Comparison of ENCODE assay signal across 18 mouse cellular contexts in genomic region chr17:62788783-62789182, GRCm38 (mm10).
DNase-seq lines count a peak whose midpoint lies in the region; ATAC-seq lines count a peak whose summit lies in the region.
"Had no signal": no experiment of that assay in that cellular context is flagged by ENCODE, and none has a peak within 500 bp of the region (broad histone marks: within the 10 kb centered on the region; RNA-seq: fewer than 3 reads in every experiment).

No protein-coding gene starts in this region.

- peaks cover 51% of the 10 kb centered on the region for H3K4me1 ChIP-seq in heart, embryonic 13.5 days
- peaks cover 20% of the 10 kb centered on the region for H3K4me1 ChIP-seq in heart, embryonic 11.5 days (ENCODE audit: control insufficient read depth, insufficient read depth, low read length)
- peaks cover 35% of the 10 kb centered on the region for H3K4me1 ChIP-seq in kidney, embryonic 16.5 days (ENCODE audit: insufficient read depth, low read length)
- peaks cover 45% of the 10 kb centered on the region for H3K4me1 ChIP-seq in embryonic facial prominence, embryonic 15.5 days
- peaks cover 59% of the 10 kb centered on the region for H3K4me1 ChIP-seq in midbrain, embryonic 15.5 days

- no peaks in the 10 kb centered on the region for H3K27me3 ChIP-seq in heart, embryonic 13.5 days (replicated peaks)
- no peaks in the 10 kb centered on the region for H3K27me3 ChIP-seq in heart, embryonic 11.5 days (ENCODE audit: control insufficient read depth, insufficient read depth, low read length)
- H3K27me3 ChIP-seq in kidney, embryonic 16.5 days (ENCODE audit: insufficient read depth, low read length) = no peaks in the 10 kb centered on the region
- no peaks in the 10 kb centered on the region for H3K27me3 ChIP-seq in embryonic facial prominence, embryonic 15.5 days
- H3K27me3 ChIP-seq in midbrain, embryonic 15.5 days (replicated peaks) = 0 out of 2 replicates have a peak, but pooled peaks cover 2% of the 10 kb centered on the region
- H3K27me3 ChIP-seq: embryonic facial prominence, embryonic 12.5 days had no signal

- H3K4me2 ChIP-seq in heart, embryonic 13.5 days = peak overlapping the region; percentile 37; the same call in 1 of the 2 replicates
- no peak overlapping the region for H3K4me2 ChIP-seq in heart, embryonic 11.5 days
- peak overlapping the region; percentile 30; the same call in 1 of the 2 replicates for H3K4me2 ChIP-seq in kidney, embryonic 16.5 days (replicated peaks; ENCODE audit: low read depth, low read length)
- peak overlapping the region; percentile 8; the same call in 1 of the 2 replicates for H3K4me2 ChIP-seq in embryonic facial prominence, embryonic 15.5 days (replicated peaks)
- 0 out of 2 replicates have a peak overlapping the region, but pooled peaks have one; percentile 3 for H3K4me2 ChIP-seq in midbrain, embryonic 15.5 days
- H3K4me2 ChIP-seq: embryonic facial prominence, embryonic 12.5 days; hindbrain, embryonic 14.5 days had no signal

- H3K36me3 ChIP-seq in heart, embryonic 13.5 days = no peaks in the 10 kb centered on the region
- H3K36me3 ChIP-seq in heart, embryonic 11.5 days (ENCODE audit: control insufficient read depth, insufficient read depth, low read length) = no peaks in the 10 kb centered on the region
- H3K36me3 ChIP-seq in kidney, embryonic 16.5 days (ENCODE audit: insufficient read depth, low read length) = no peaks in the 10 kb centered on the region
- no peaks in the 10 kb centered on the region for H3K36me3 ChIP-seq in embryonic facial prominence, embryonic 15.5 days
- H3K36me3 ChIP-seq in midbrain, embryonic 15.5 days (replicated peaks) = no peaks in the 10 kb centered on the region
- H3K36me3 ChIP-seq: embryonic facial prominence, embryonic 12.5 days had no signal

- H3K9me3 ChIP-seq in heart, embryonic 13.5 days = no peaks in the 10 kb centered on the region
- no peaks in the 10 kb centered on the region for H3K9me3 ChIP-seq in heart, embryonic 11.5 days (replicated peaks; ENCODE audit: control insufficient read depth, low read length)
- no peaks in the 10 kb centered on the region for H3K9me3 ChIP-seq in kidney, embryonic 16.5 days (ENCODE audit: low read length)
- H3K9me3 ChIP-seq in embryonic facial prominence, embryonic 15.5 days (replicated peaks) = no peaks in the 10 kb centered on the region
- no peaks in the 10 kb centered on the region for H3K9me3 ChIP-seq in midbrain, embryonic 15.5 days
- H3K9me3 ChIP-seq: embryonic facial prominence, embryonic 12.5 days had no signal

- no peak overlapping the region for H3K9ac ChIP-seq in heart, embryonic 13.5 days
- H3K9ac ChIP-seq in heart, embryonic 11.5 days (ENCODE audit: low read depth, low read length) = no peak overlapping the region
- no peak overlapping the region for H3K9ac ChIP-seq in kidney, embryonic 16.5 days (replicated peaks; ENCODE audit: low read length)
- no peak overlapping the region for H3K9ac ChIP-seq in embryonic facial prominence, embryonic 15.5 days
- no peak overlapping the region for H3K9ac ChIP-seq in midbrain, embryonic 15.5 days
- H3K9ac ChIP-seq: embryonic facial prominence, embryonic 12.5 days; hindbrain, embryonic 14.5 days; liver, postnatal 0 days had no signal

- H3K4me3 ChIP-seq in heart, embryonic 13.5 days = no peak overlapping the region
- H3K4me3 ChIP-seq in heart, embryonic 11.5 days (ENCODE audit: low read depth, low read length) = no peak overlapping the region
- H3K4me3 ChIP-seq in kidney, embryonic 16.5 days (ENCODE audit: low read length) = no peak overlapping the region
- H3K4me3 ChIP-seq in embryonic facial prominence, embryonic 15.5 days (replicated peaks) = no peak overlapping the region
- no peak overlapping the region for H3K4me3 ChIP-seq in midbrain, embryonic 15.5 days
- H3K4me3 ChIP-seq: embryonic facial prominence, embryonic 12.5 days had no signal

- ATAC-seq in heart, embryonic 13.5 days (ENCODE audit: extremely low read depth, insufficient number of reproducible peaks, low FRiP score, low TSS enrichment) = no peak
- ATAC-seq in heart, embryonic 11.5 days (replicated peaks; ENCODE audit: insufficient number of reproducible peaks, low FRiP score, low TSS enrichment) = no peak
- ATAC-seq in kidney, embryonic 16.5 days (ENCODE audit: low FRiP score, low TSS enrichment) = no peak
- ATAC-seq in embryonic facial prominence, embryonic 15.5 days (ENCODE audit: insufficient number of reproducible peaks, low FRiP score, low TSS enrichment, low read depth) = no peak
- no peak for ATAC-seq in midbrain, embryonic 15.5 days (replicated peaks)
- ATAC-seq: liver, postnatal 0 days had no signal

- WGBS in heart, embryonic 13.5 days = 63% methylated on average over 6 of the region's 6 CpGs
- 48% methylated on average over 6 of the region's 6 CpGs for WGBS in heart, embryonic 11.5 days (ENCODE audit: insufficient replicate concordance)
- 57% methylated on average over 6 of the region's 6 CpGs for WGBS in kidney, embryonic 16.5 days
- WGBS in embryonic facial prominence, embryonic 15.5 days = 38% methylated on average over 6 of the region's 6 CpGs
- WGBS in midbrain, embryonic 15.5 days = 11% methylated on average over 6 of the region's 6 CpGs

- no peak overlapping the region for H3K27ac ChIP-seq in heart, embryonic 13.5 days (replicated peaks)
- H3K27ac ChIP-seq in heart, embryonic 11.5 days (ENCODE audit: low read depth, low read length) = no peak overlapping the region
- peak overlapping the region; percentile 19; the same call in 1 of the 2 replicates for H3K27ac ChIP-seq in kidney, embryonic 16.5 days (ENCODE audit: low read length)
- H3K27ac ChIP-seq in embryonic facial prominence, embryonic 15.5 days (replicated peaks) = no peak overlapping the region; the same call in 1 of the 2 replicates
- no peak overlapping the region for H3K27ac ChIP-seq in midbrain, embryonic 15.5 days
- H3K27ac ChIP-seq: embryonic facial prominence, embryonic 12.5 days; hindbrain, embryonic 14.5 days had no signal

- no peak for DNase-seq in kidney, postnatal 10 days
- no peak for DNase-seq in embryo, embryonic 11 days
- no peak for DNase-seq in layer of hippocampus, postnatal 36 days
- DNase-seq: adrenal gland, postnatal 25 days; cerebellum, adult 2 months; heart, postnatal 14 days; liver; liver, postnatal 0 days; lung, postnatal 14 days; retina, postnatal 1 day; thymus, adult 18-20 months had no signal
